Mouse (Mus musculus) thymus, postnatal 25 days (tissue): ENCODE data around the gene Sarnp.

ENCODE experiments used
- DNase-seq: peaks from one replicate; pipeline ENCODE4 v3.0.0; 2022

Gene Sarnp

GRCm38 (mm10) chr10:128891296-128892094 is 74.4 kb downstream of the Sarnp start, which contains the start of gene Gdf11:
Gdf11 (minus strand) TSS chr10:128891718.
- DNase-seq = peak; percentile 75

- peak; percentile 39 for DNase-seq
Observed at GRCm38 (mm10) chr10:128892246-128892645, 75.1 kb downstream of the Sarnp start.

- DNase-seq = peak; percentile 75
Observed at GRCm38 (mm10) chr10:128895437-128895836, 78.3 kb downstream of the Sarnp start.

- no peak for DNase-seq
Observed at GRCm38 (mm10) chr10:128895952-128896693, 79.0 kb downstream of the Sarnp start.

GRCm38 (mm10) chr10:128896807-128897206 is 79.7 kb downstream of the Sarnp start:
- DNase-seq = no peak

- DNase-seq = no peak
Observed at GRCm38 (mm10) chr10:128897501-128897900, 80.4 kb downstream of the Sarnp start.

- no peak for DNase-seq
Observed at GRCm38 (mm10) chr10:128899759-128900490, 82.8 kb downstream of the Sarnp start.

GRCm38 (mm10) chr10:128900698-128901097 is 83.6 kb downstream of the Sarnp start, which contains the start of gene Cd63:
Cd63 (plus strand) TSS chr10:128900989.
- no peak for DNase-seq

GRCm38 (mm10) chr10:128901409-128901808 is 84.3 kb downstream of the Sarnp start:
- no peak for DNase-seq

- no peak for DNase-seq
Observed at GRCm38 (mm10) chr10:128902409-128902988, 85.4 kb downstream of the Sarnp start.

- no peak for DNase-seq
Observed at GRCm38 (mm10) chr10:128904812-128905211, 87.7 kb downstream of the Sarnp start.

- DNase-seq = no peak
Observed at GRCm38 (mm10) chr10:128908778-128909448, 91.8 kb downstream of the Sarnp start.

GRCm38 (mm10) chr10:128909567-128910028 is 92.5 kb downstream of the Sarnp start:
- DNase-seq = no peak

- no peak for DNase-seq
Observed at GRCm38 (mm10) chr10:128910066-128910841, 93.1 kb downstream of the Sarnp start.

GRCm38 (mm10) chr10:128911430-128911829 is 94.3 kb downstream of the Sarnp start:
- no peak for DNase-seq

GRCm38 (mm10) chr10:128912268-128912667 is 95.1 kb downstream of the Sarnp start:
- no peak for DNase-seq

- DNase-seq = no peak
Observed at GRCm38 (mm10) chr10:128912791-128913190, 95.7 kb downstream of the Sarnp start.

- peak; percentile 83 for DNase-seq
Observed at GRCm38 (mm10) chr10:128913219-128913618, 96.1 kb downstream of the Sarnp start.

GRCm38 (mm10) chr10:128913696-128914095 is 96.6 kb downstream of the Sarnp start:
- DNase-seq = no peak

- DNase-seq = no peak
Observed at GRCm38 (mm10) chr10:128915550-128915949, 98.4 kb downstream of the Sarnp start.

- no peak for DNase-seq
Observed at GRCm38 (mm10) chr10:128916665-128917064, 99.5 kb downstream of the Sarnp start.
